Comparison of ENCODE assay signal across 24 mouse cellular contexts in genomic region chr16:10536961-10537360, GRCm38 (mm10). TPM values are rescaled to one million over a fixed set of nuclear protein-coding genes. Genes with fewer than 3 reads are reported as not detected.
"Had no signal": no experiment of that assay in that cellular context is flagged by ENCODE, and none has a peak within 500 bp of the region (broad histone marks: within the 10 kb centered on the region; RNA-seq: fewer than 3 reads in every experiment).

No protein-coding gene starts in this region.

- H3K9me3 ChIP-seq: heart, embryonic 10.5 days; hindbrain, embryonic 13.5 days; hindbrain, embryonic 15.5 days; kidney, embryonic 15.5 days; limb, embryonic 13.5 days; limb, embryonic 15.5 days; liver, embryonic 13.5 days; liver, embryonic 15.5 days had no signal

- ATAC-seq: forebrain, postnatal 0 days; hindbrain, postnatal 0 days; intestine, embryonic 16.5 days had no signal

- H3K36me3 ChIP-seq: liver, embryonic 13.5 days; liver, embryonic 15.5 days had no signal

- DNase-seq: forebrain, postnatal 0 days; gastrocnemius, postnatal 14 days; gastrocnemius, postnatal 36 days; kidney, adult 11 months; kidney, adult 2 months; kidney, adult 9 months; kidney, postnatal 14 days; kidney, postnatal 36 days; layer of hippocampus, adult 9-11 months; layer of hippocampus, postnatal 36 days; left cerebral cortex, postnatal 4 days; liver, embryonic 13.5 days had no signal

- H3K27me3 ChIP-seq: hindbrain, embryonic 13.5 days; hindbrain, embryonic 15.5 days; kidney, embryonic 15.5 days; limb, embryonic 13.5 days; limb, embryonic 15.5 days; liver, embryonic 13.5 days; liver, embryonic 15.5 days had no signal

- H3K27ac ChIP-seq: heart, embryonic 10.5 days; hindbrain, embryonic 13.5 days; hindbrain, embryonic 15.5 days; hindbrain, postnatal 0 days; kidney, embryonic 15.5 days; kidney, postnatal 0 days; limb, embryonic 13.5 days; limb, embryonic 15.5 days; liver, embryonic 13.5 days; liver, embryonic 15.5 days had no signal

- H3K4me2 ChIP-seq: hindbrain, embryonic 13.5 days; hindbrain, embryonic 15.5 days; kidney, embryonic 15.5 days; limb, embryonic 13.5 days; limb, embryonic 15.5 days; liver, embryonic 11.5 days; liver, embryonic 13.5 days; liver, embryonic 15.5 days had no signal

- H3K4me3 ChIP-seq: heart, embryonic 10.5 days; hindbrain, embryonic 13.5 days; hindbrain, embryonic 15.5 days; kidney, embryonic 15.5 days; limb, embryonic 13.5 days; limb, embryonic 15.5 days; liver, embryonic 13.5 days; liver, embryonic 15.5 days had no signal

- H3K9ac ChIP-seq: forebrain, postnatal 0 days; hindbrain, embryonic 13.5 days; hindbrain, embryonic 15.5 days; kidney, embryonic 15.5 days; limb, embryonic 13.5 days; limb, embryonic 15.5 days; liver, embryonic 13.5 days; liver, embryonic 15.5 days had no signal

RNA-seq across cellular contexts. Expression of gene Ciita, which starts 57.1 kb away (rescaled TPM):
- total RNA-seq: forebrain, postnatal 0 days; hindbrain, postnatal 0 days; left cerebral cortex, postnatal 10 days had no signal
